Comparison of ENCODE assay signal across 8 mouse cellular contexts in the genomic region with DNA sequence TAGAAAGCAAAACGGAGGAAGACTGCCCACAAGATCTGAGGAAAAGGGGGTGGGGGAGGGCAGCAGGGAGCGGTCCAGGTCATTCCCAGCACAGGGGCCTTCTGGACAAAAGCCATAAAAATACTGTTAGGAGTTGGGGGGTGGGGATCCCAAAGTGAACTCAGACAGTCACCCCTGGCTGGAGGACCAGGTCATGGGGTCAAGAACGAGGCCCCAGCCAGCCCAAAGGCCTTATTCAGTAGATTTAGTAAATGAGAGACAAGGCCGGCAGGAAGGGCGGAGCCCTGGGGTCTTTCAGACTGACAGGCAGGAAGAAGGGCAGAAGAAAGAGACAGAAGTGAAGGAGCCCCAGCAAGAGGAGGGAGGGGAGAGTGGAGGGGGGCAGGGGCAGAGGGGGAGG. TPM values are rescaled to one million over a fixed set of nuclear protein-coding genes. Genes with fewer than 3 reads are reported as not detected.
DNase-seq lines count a peak whose midpoint lies in the region; ATAC-seq and TF ChIP-seq lines count a peak whose summit lies in the region.

No protein-coding gene starts in this region.

- H3K4me2 ChIP-seq in heart, embryonic 11.5 days: no peak overlapping the region

- ATAC-seq in heart, embryonic 11.5 days (replicated peaks; ENCODE audit: insufficient number of reproducible peaks, low FRiP score, low TSS enrichment): no peak

- H3K4me1 ChIP-seq in heart, embryonic 11.5 days (ENCODE audit: control insufficient read depth, insufficient read depth, low read length): peaks cover 55% of the 10 kb centered on the region
- peaks cover 76% of the 10 kb centered on the region for H3K4me1 ChIP-seq in spleen, adult 2 months (ENCODE audit: control insufficient read depth, insufficient read depth, insufficient read length)

- WGBS in heart, embryonic 11.5 days (ENCODE audit: insufficient replicate concordance): 31% methylated on average over 5 of the region's 5 CpGs
- whole genome bisulfite sequencing in spleen, adult 2 months: 41% methylated on average over 5 of the region's 5 CpGs
- WGBS in macrophage (ENCODE audit: missing documents): 57% methylated on average over 5 of the region's 5 CpGs

- no peaks in the 10 kb centered on the region for H3K27me3 ChIP-seq in heart, embryonic 11.5 days (ENCODE audit: control insufficient read depth, insufficient read depth, low read length)
- no peaks in the 10 kb centered on the region for H3K27me3 ChIP-seq in spleen, adult 2 months (ENCODE audit: control insufficient read depth, insufficient read depth, low read length)

- H3K9me3 ChIP-seq in heart, embryonic 11.5 days (replicated peaks; ENCODE audit: control insufficient read depth, low read length): no peaks in the 10 kb centered on the region

- H3K27ac ChIP-seq in heart, embryonic 11.5 days (ENCODE audit: low read depth, low read length): 0 out of 2 replicates have a peak overlapping the region, but pooled peaks have one; percentile 46
- H3K27ac ChIP-seq in spleen, adult 2 months (ENCODE audit: insufficient read depth, low read length): peak overlapping the region; percentile 76
- peak overlapping the region; percentile 5; the same call in 1 of the 2 replicates for H3K27ac ChIP-seq in macrophage

- H3K79me2 ChIP-seq in macrophage (ENCODE audit: inconsistent target): peaks cover 100% of the 10 kb centered on the region

- no peak for TF ChIP-seq CTCF in spleen, adult 2 months (IDR thresholded peaks at IDR 0.05; ENCODE audit: extremely low read depth, insufficient read depth, insufficient read length, insufficient replicate concordance)

- no peak overlapping the region for H3K9ac ChIP-seq in heart, embryonic 11.5 days (ENCODE audit: low read depth, low read length)

- no peak for DNase-seq in heart, adult 8-10 months (ENCODE audit: low spot score)
- no peak for DNase-seq in spleen, adult 2 months (ENCODE audit: low read depth in 1 of 2, low spot score in 2 of 2)
- no peak for DNase-seq in spleen, postnatal 36 days (ENCODE audit: low spot score in 2 of 2)
- DNase-seq in thymus, postnatal 4 days: peak; percentile 64
- DNase-seq in adrenal gland, adult 18-20 months (ENCODE audit: low spot score in 2 of 2): no peak
- no peak for DNase-seq in adrenal gland, adult 2 months

- no peak for TF ChIP-seq POLR2A in spleen, adult 2 months (IDR thresholded peaks at IDR 0.05; ENCODE audit: low read depth, low read length)

- H3K4me3 ChIP-seq in heart, embryonic 11.5 days (ENCODE audit: low read depth, low read length): no peak overlapping the region
- H3K4me3 ChIP-seq in spleen, adult 2 months (ENCODE audit: extremely low read depth, insufficient read depth, insufficient read length): no peak overlapping the region
- no peak overlapping the region for H3K4me3 ChIP-seq in macrophage (ENCODE audit: inconsistent target)

- no peaks in the 10 kb centered on the region for H3K36me3 ChIP-seq in heart, embryonic 11.5 days (ENCODE audit: control insufficient read depth, insufficient read depth, low read length)
- H3K36me3 ChIP-seq in spleen, adult 2 months (ENCODE audit: control insufficient read depth, insufficient read depth, low read length): peaks cover 8% of the 10 kb centered on the region; the same call in 1 of the 2 replicates
- peaks cover 41% of the 10 kb centered on the region for H3K36me3 ChIP-seq in macrophage (ENCODE audit: inconsistent target)

RNA-seq across cellular contexts. Expression of a gene that starts 7.4 kb away (rescaled TPM):
- polyA plus RNA-seq in heart, embryonic 11.5 days (2014; fragmentation: Nextera tagmentation; extraction: Ambion mirVana): 110 and 142 TPM in 2 replicates
- total RNA-seq in heart, adult 8-10 months (2022): 10 to 100 TPM in 3 of 4 experiments, 1 to 10 TPM in 1; 9.6 to 26.9 (median 11.3) TPM
- 606 and 770 TPM in 2 replicates for polyA plus RNA-seq in spleen, adult 2 months (2012; rRNA removed)
- 100 to 1,000 TPM in 1 of 26 experiments, 10 to 100 TPM in 24, 1 to 10 TPM in 1; 9.6 to 147 (median 49.2) TPM for total RNA-seq in macrophage (2018; cell fraction: chromatin; rRNA removed)
- 100 to 1,000 TPM; 588 to 806 (median 705) TPM for total RNA-seq in macrophage (2018; cell fraction: cytosol; rRNA removed)
- 100 to 1,000 TPM in 24 of 26 experiments, 10 to 100 TPM in 2; 50.1 to 383 (median 147) TPM for total RNA-seq in macrophage (2018; cell fraction: nucleus; rRNA removed)
- polyA plus RNA-seq in macrophage (2018): 407 to 941 TPM (median 598 TPM) in 3 replicates
- total RNA-seq in adrenal gland, adult 18-20 months (2021): 10 to 100 TPM; 43.6 to 52.1 TPM
- total RNA-seq in adrenal gland, adult 2 months (2021): 10 to 100 TPM; 45.4 to 50.4 TPM
- 156 TPM in 2 replicates for polyA plus RNA-seq in adrenal gland, adult 2 months (2012; rRNA removed)

RNA-seq across cellular contexts. Expression of a gene that starts 29.1 kb away (rescaled TPM):
- 8.6 and 8.9 TPM in 2 replicates for polyA plus RNA-seq in heart, embryonic 11.5 days (2014; fragmentation: Nextera tagmentation; extraction: Ambion mirVana)
- total RNA-seq in heart, adult 8-10 months (2022): 1 to 10 TPM; 2.8 to 3.1 (median 2.9) TPM
- 27.2 and 54.6 TPM in 2 replicates for polyA plus RNA-seq in spleen, adult 2 months (2012; rRNA removed)
- total RNA-seq in macrophage (2018; cell fraction: chromatin; rRNA removed): 10 to 100 TPM in 7 of 26 experiments, 1 to 10 TPM in 18, under 1 TPM in 1; 0.70 to 12.8 (median 6.1) TPM
- total RNA-seq in macrophage (2018; cell fraction: cytosol; rRNA removed): 1 to 10 TPM; 1.8 to 9.2 (median 6.8) TPM
- total RNA-seq in macrophage (2018; cell fraction: nucleus; rRNA removed): 1 to 10 TPM in 25 of 26 experiments, under 1 TPM in 1; 0.93 to 9.8 (median 5.3) TPM
- 2.8 to 6.7 TPM (median 5.1 TPM) in 3 replicates for polyA plus RNA-seq in macrophage (2018)
- 1 to 10 TPM; 4.9 to 5.8 TPM for total RNA-seq in adrenal gland, adult 18-20 months (2021)
- total RNA-seq in adrenal gland, adult 2 months (2021): 10 to 100 TPM in 1 of 2 experiments, 1 to 10 TPM in 1; 4.3 to 11.3 TPM
- 19.8 and 25.5 TPM in 2 replicates for polyA plus RNA-seq in adrenal gland, adult 2 months (2012; rRNA removed)

RNA-seq across cellular contexts. Expression of a gene that starts 54.7 kb away (rescaled TPM):
- 10.2 and 12.9 TPM in 2 replicates for polyA plus RNA-seq in heart, embryonic 11.5 days (2014; fragmentation: Nextera tagmentation; extraction: Ambion mirVana)
- 10 to 100 TPM; 11.3 to 14.3 (median 12.1) TPM for total RNA-seq in heart, adult 8-10 months (2022)
- 4.8 and 6.2 TPM in 2 replicates for polyA plus RNA-seq in spleen, adult 2 months (2012; rRNA removed)
- 10 to 100 TPM in 13 of 26 experiments, 1 to 10 TPM in 13; 3.9 to 19.4 (median 10.4) TPM for total RNA-seq in macrophage (2018; cell fraction: chromatin; rRNA removed)
- total RNA-seq in macrophage (2018; cell fraction: cytosol; rRNA removed): 10 to 100 TPM in 17 of 26 experiments, 1 to 10 TPM in 9; 4.5 to 18.2 (median 11.5) TPM
- total RNA-seq in macrophage (2018; cell fraction: nucleus; rRNA removed): 10 to 100 TPM in 14 of 26 experiments, 1 to 10 TPM in 12; 2.6 to 19.0 (median 10.9) TPM
- 9.6 to 10.4 TPM (median 10.1 TPM) in 3 replicates for polyA plus RNA-seq in macrophage (2018)
- total RNA-seq in adrenal gland, adult 18-20 months (2021): 1 to 10 TPM; 8.4 to 9.7 TPM
- 10 to 100 TPM in 1 of 2 experiments, 1 to 10 TPM in 1; 8.4 to 12.7 TPM for total RNA-seq in adrenal gland, adult 2 months (2021)
- polyA plus RNA-seq in adrenal gland, adult 2 months (2012; rRNA removed): 13.0 and 13.2 TPM in 2 replicates

Comparison
In these comparisons a context has a peak if more than half of its experiments do, and no peak if none do; other contexts are left out.
1. H3K27ac ChIP-seq: peak in every context shown above with its lines; median percentile 76 in spleen, adult 2 months; 46 in heart, embryonic 11.5 days; 5 in macrophage.